ENCODE assay signal across 15 mouse cellular contexts in the genomic region with DNA sequence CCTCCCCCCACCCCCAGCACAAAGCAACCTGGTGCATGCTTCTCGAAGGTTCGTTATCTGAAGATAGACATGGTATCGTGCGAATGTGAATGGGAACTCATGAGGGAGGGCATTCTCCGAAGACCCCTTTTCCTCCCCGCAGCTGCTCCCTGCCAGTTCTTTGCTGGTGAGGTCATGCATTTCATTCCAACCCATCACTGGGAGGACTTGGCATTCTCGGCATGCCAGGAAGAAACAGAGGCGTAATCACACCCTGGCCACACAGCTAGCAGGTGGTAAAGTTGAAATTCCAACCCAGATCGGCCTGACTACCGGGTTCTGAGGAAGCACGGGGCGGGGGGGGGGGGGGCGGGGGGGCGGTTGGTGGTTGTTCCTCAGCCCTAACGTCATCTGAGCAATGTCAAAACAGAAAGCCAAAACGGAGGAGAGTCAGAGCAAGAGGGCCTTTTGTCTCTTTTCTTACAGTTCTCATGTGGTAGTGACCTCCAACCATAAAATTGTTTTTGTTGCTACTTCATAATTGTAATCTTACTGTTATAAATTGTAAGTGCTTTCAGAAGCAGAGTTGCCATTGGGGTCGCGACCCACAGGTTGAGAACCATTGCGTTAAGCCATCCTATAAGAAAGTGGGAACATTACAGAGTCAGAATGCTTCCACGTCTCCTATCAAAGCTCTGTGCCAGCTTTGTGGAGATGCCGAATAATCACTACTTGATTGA. TPM values are rescaled to one million over a fixed set of nuclear protein-coding genes. Genes with fewer than 3 reads are reported as not detected.
DNase-seq lines count a peak whose midpoint lies in the region; ATAC-seq and TF ChIP-seq lines count a peak whose summit lies in the region.
"Had no signal": no experiment of that assay in that cellular context is flagged by ENCODE, and none has a peak within 500 bp of the region (broad histone marks: within the 10 kb centered on the region; RNA-seq: fewer than 3 reads in every experiment).

No protein-coding gene starts in this region.

- no peaks in the 10 kb centered on the region for H3K9me3 ChIP-seq in heart, embryonic 12.5 days (replicated peaks)
- no peaks in the 10 kb centered on the region for H3K9me3 ChIP-seq in limb, embryonic 13.5 days
- no peaks in the 10 kb centered on the region for H3K9me3 ChIP-seq in limb, embryonic 10.5 days (replicated peaks)
- no peaks in the 10 kb centered on the region for H3K9me3 ChIP-seq in limb, embryonic 14.5 days (ENCODE audit: control insufficient read depth, low read length)
- H3K9me3 ChIP-seq in intestine, embryonic 16.5 days (ENCODE audit: control insufficient read depth, low read length): no peaks in the 10 kb centered on the region
- H3K9me3 ChIP-seq: embryonic facial prominence, embryonic 12.5 days; forebrain, embryonic 15.5 days; hindbrain, embryonic 15.5 days; midbrain, embryonic 13.5 days had no signal

- no peak overlapping the region for H3K9ac ChIP-seq in heart, embryonic 12.5 days
- no peak overlapping the region for H3K9ac ChIP-seq in heart, adult 2 months (ENCODE audit: low read depth, low read length)
- no peak overlapping the region for H3K9ac ChIP-seq in limb, embryonic 13.5 days
- H3K9ac ChIP-seq in limb, embryonic 14.5 days (ENCODE audit: low read depth, low read length, severe bottlenecking): no peak overlapping the region
- H3K9ac ChIP-seq in intestine, embryonic 16.5 days (ENCODE audit: low read depth, low read length): no peak overlapping the region
- H3K9ac ChIP-seq: embryonic facial prominence, embryonic 12.5 days; forebrain, embryonic 15.5 days; hindbrain, embryonic 15.5 days; liver, postnatal 0 days; midbrain, embryonic 13.5 days had no signal

- H3K27ac ChIP-seq in heart, embryonic 12.5 days (ENCODE audit: poor library complexity, severe bottlenecking): 0 out of 2 replicates have a peak overlapping the region, but pooled peaks have one; percentile 24
- no peak overlapping the region for H3K27ac ChIP-seq in heart, adult 2 months
- H3K27ac ChIP-seq in limb, embryonic 13.5 days: no peak overlapping the region
- no peak overlapping the region for H3K27ac ChIP-seq in limb, embryonic 10.5 days
- no peak overlapping the region for H3K27ac ChIP-seq in limb, embryonic 14.5 days (replicated peaks; ENCODE audit: low read depth, low read length)
- H3K27ac ChIP-seq in intestine, embryonic 16.5 days (ENCODE audit: low read length): no peak overlapping the region
- H3K27ac ChIP-seq: embryonic facial prominence, embryonic 12.5 days; forebrain, embryonic 15.5 days; hindbrain, embryonic 15.5 days; midbrain, embryonic 13.5 days had no signal

- ATAC-seq in heart, embryonic 12.5 days (ENCODE audit: insufficient number of reproducible peaks, low FRiP score): no peak
- peak; percentile 41; the same call in 1 of the 2 replicates for ATAC-seq in limb, embryonic 13.5 days (ENCODE audit: low FRiP score, low read depth)
- peak; percentile 41 for ATAC-seq in limb, embryonic 14.5 days (ENCODE audit: low FRiP score, low read depth)
- ATAC-seq in intestine, embryonic 16.5 days: no peak
- ATAC-seq: forebrain, embryonic 15.5 days; liver, postnatal 0 days; midbrain, embryonic 13.5 days had no signal

- H3K4me1 ChIP-seq in heart, embryonic 12.5 days (replicated peaks): peaks cover 32% of the 10 kb centered on the region
- H3K4me1 ChIP-seq in heart, adult 2 months (ENCODE audit: control insufficient read depth, insufficient read depth, low read length): peaks cover 5% of the 10 kb centered on the region
- H3K4me1 ChIP-seq in limb, embryonic 13.5 days: peaks cover 10% of the 10 kb centered on the region
- peaks cover 7% of the 10 kb centered on the region for H3K4me1 ChIP-seq in limb, embryonic 10.5 days
- H3K4me1 ChIP-seq in limb, embryonic 14.5 days (ENCODE audit: control insufficient read depth, insufficient read depth, low read length): peaks cover 7% of the 10 kb centered on the region
- peaks cover 7% of the 10 kb centered on the region for H3K4me1 ChIP-seq in intestine, embryonic 16.5 days (ENCODE audit: control insufficient read depth, insufficient read depth, low read length)

- H3K27me3 ChIP-seq in heart, embryonic 12.5 days (replicated peaks): peaks cover 3% of the 10 kb centered on the region; the same call in 1 of the 2 replicates
- H3K27me3 ChIP-seq in heart, adult 2 months (ENCODE audit: control insufficient read depth, insufficient read depth, low read length): no peaks in the 10 kb centered on the region
- H3K27me3 ChIP-seq in limb, embryonic 13.5 days: 0 out of 2 replicates have a peak, but pooled peaks cover 3% of the 10 kb centered on the region
- no peaks in the 10 kb centered on the region for H3K27me3 ChIP-seq in limb, embryonic 10.5 days (ENCODE audit: low read depth, poor library complexity, severe bottlenecking)
- no peaks in the 10 kb centered on the region for H3K27me3 ChIP-seq in limb, embryonic 14.5 days (ENCODE audit: control insufficient read depth, insufficient read depth, low read length)
- H3K27me3 ChIP-seq in intestine, embryonic 16.5 days (replicated peaks; ENCODE audit: control insufficient read depth, insufficient read depth, low read length): no peaks in the 10 kb centered on the region
- H3K27me3 ChIP-seq: embryonic facial prominence, embryonic 12.5 days; forebrain, embryonic 15.5 days; hindbrain, embryonic 15.5 days; midbrain, embryonic 13.5 days had no signal

- WGBS in heart, embryonic 12.5 days: 25% methylated on average over 17 of the region's 21 CpGs
- WGBS in heart, adult 2 months: 24% methylated on average over 21 of the region's 21 CpGs
- WGBS in limb, embryonic 13.5 days: 46% methylated on average over 20 of the region's 21 CpGs
- WGBS in limb, embryonic 10.5 days: 47% methylated on average over 21 of the region's 21 CpGs
- 40% methylated on average over 19 of the region's 21 CpGs for WGBS in limb, embryonic 14.5 days
- 33% methylated on average over 21 of the region's 21 CpGs for WGBS in intestine, embryonic 16.5 days

- peaks cover 35% of the 10 kb centered on the region for H3K36me3 ChIP-seq in heart, embryonic 12.5 days
- no peaks in the 10 kb centered on the region for H3K36me3 ChIP-seq in heart, adult 2 months (ENCODE audit: control insufficient read depth, insufficient read depth, low read length)
- peaks cover 34% of the 10 kb centered on the region for H3K36me3 ChIP-seq in limb, embryonic 13.5 days
- H3K36me3 ChIP-seq in limb, embryonic 10.5 days: peaks cover 36% of the 10 kb centered on the region
- peaks cover 26% of the 10 kb centered on the region for H3K36me3 ChIP-seq in limb, embryonic 14.5 days (ENCODE audit: control insufficient read depth, insufficient read depth, low read length)
- H3K36me3 ChIP-seq in intestine, embryonic 16.5 days (ENCODE audit: control insufficient read depth, insufficient read depth, low read length): 0 out of 2 replicates have a peak, but pooled peaks cover 4% of the 10 kb centered on the region

- TF ChIP-seq EP300 in heart, adult 2 months (IDR thresholded peaks at IDR 0.05; ENCODE audit: insufficient read depth, low read depth, low read length): no peak

- H3K79me2 ChIP-seq in heart, adult 2 months (replicated peaks; ENCODE audit: control insufficient read depth, insufficient read depth, low read length): no peaks in the 10 kb centered on the region

- intact Hi-C loops in heart, adult 2 months (cut with DNase I): no loop called here

- TF ChIP-seq POLR2A in heart, adult 2 months (IDR thresholded peaks at IDR 0.05; ENCODE audit: insufficient read depth, low read depth, low read length): no peak
- TF ChIP-seq POLR2A in limb, embryonic 14.5 days (IDR thresholded peaks at IDR 0.05; ENCODE audit: borderline replicate concordance, extremely low read depth, insufficient read depth, insufficient read length): no peak

- no peak overlapping the region for H3K4me3 ChIP-seq in heart, embryonic 12.5 days
- no peak overlapping the region for H3K4me3 ChIP-seq in heart, adult 2 months
- no peak overlapping the region for H3K4me3 ChIP-seq in limb, embryonic 13.5 days
- no peak overlapping the region for H3K4me3 ChIP-seq in limb, embryonic 10.5 days
- H3K4me3 ChIP-seq in limb, embryonic 14.5 days (replicated peaks; ENCODE audit: low read length): no peak overlapping the region
- H3K4me3 ChIP-seq in intestine, embryonic 16.5 days (ENCODE audit: low read length): no peak overlapping the region
- H3K4me3 ChIP-seq: embryonic facial prominence, embryonic 12.5 days; forebrain, embryonic 15.5 days; hindbrain, embryonic 15.5 days; midbrain, embryonic 13.5 days had no signal

- no peak for TF ChIP-seq CTCF in heart, adult 2 months (IDR thresholded peaks at IDR 0.05)

- no peak for DNase-seq in heart, adult 2 months
- no peak for DNase-seq in limb, embryonic 10.5 days (ENCODE audit: low spot score)
- DNase-seq in R1 (ENCODE audit: low read depth, low spot score): peak; percentile 55
- peak; percentile 44 for DNase-seq in limb, embryonic 14.5 days (ENCODE audit: low spot score)
- DNase-seq: adrenal gland, postnatal 36 days; cerebellum, adult 11 months; left cerebral cortex, postnatal 4 days; liver, postnatal 0 days had no signal

- peak overlapping the region; percentile 54 for H3K4me2 ChIP-seq in heart, embryonic 12.5 days
- H3K4me2 ChIP-seq in limb, embryonic 13.5 days (replicated peaks): no peak overlapping the region
- H3K4me2 ChIP-seq in limb, embryonic 14.5 days (replicated peaks; ENCODE audit: low read depth, low read length, severe bottlenecking): no peak overlapping the region
- no peak overlapping the region for H3K4me2 ChIP-seq in intestine, embryonic 16.5 days (ENCODE audit: low read depth, low read length)
- H3K4me2 ChIP-seq: embryonic facial prominence, embryonic 12.5 days; forebrain, embryonic 15.5 days; hindbrain, embryonic 15.5 days; midbrain, embryonic 13.5 days had no signal

RNA-seq across cellular contexts. Expression of a gene that starts 4.0 kb away (rescaled TPM):
- polyA plus RNA-seq in heart, embryonic 12.5 days (2016; fragmentation: Nextera tagmentation; extraction: Ambion mirVana): 176 and 193 TPM in 2 replicates
- 10 to 100 TPM; 60.9 to 67.2 TPM for total RNA-seq in heart, adult 2 months (2021)
- polyA plus RNA-seq in heart, adult 2 months (2012; rRNA removed): 143 and 187 TPM in 2 replicates
- polyA plus RNA-seq in limb, embryonic 13.5 days (2015; fragmentation: Nextera tagmentation; extraction: Ambion mirVana): 161 and 174 TPM in 2 replicates
- 104 and 107 TPM in 2 replicates for polyA plus RNA-seq in limb, embryonic 10.5 days (2016; fragmentation: Nextera tagmentation; extraction: Ambion mirVana)
- polyA plus RNA-seq in limb, embryonic 14.5 days (2012; rRNA removed): 167 and 183 TPM in 2 replicates
- 203 and 228 TPM in 2 replicates for polyA plus RNA-seq in limb, embryonic 14.5 days (2014; fragmentation: Nextera tagmentation; extraction: Ambion mirVana)
- 311 and 334 TPM in 2 replicates for polyA plus RNA-seq in intestine, embryonic 16.5 days (2015; fragmentation: Nextera tagmentation; extraction: Ambion mirVana)

RNA-seq across cellular contexts. Expression of a gene that starts 56.4 kb away (rescaled TPM):
- polyA plus RNA-seq in heart, embryonic 12.5 days (2016; fragmentation: Nextera tagmentation; extraction: Ambion mirVana): 5.4 and 7.0 TPM in 2 replicates
- 10 to 100 TPM; 63.5 to 72.9 TPM for total RNA-seq in heart, adult 2 months (2021)
- polyA plus RNA-seq in heart, adult 2 months (2012; rRNA removed): 6.1 and 10.7 TPM in 2 replicates
- polyA plus RNA-seq in limb, embryonic 13.5 days (2015; fragmentation: Nextera tagmentation; extraction: Ambion mirVana): 5.6 and 8.3 TPM in 2 replicates
- polyA plus RNA-seq in limb, embryonic 10.5 days (2016; fragmentation: Nextera tagmentation; extraction: Ambion mirVana): 1.7 and 2.9 TPM in 2 replicates
- 4.9 and 5.0 TPM in 2 replicates for polyA plus RNA-seq in limb, embryonic 14.5 days (2012; rRNA removed)
- polyA plus RNA-seq in limb, embryonic 14.5 days (2014; fragmentation: Nextera tagmentation; extraction: Ambion mirVana): 5.9 and 6.5 TPM in 2 replicates
- polyA plus RNA-seq in intestine, embryonic 16.5 days (2015; fragmentation: Nextera tagmentation; extraction: Ambion mirVana): 8.1 and 9.4 TPM in 2 replicates

Comparison
In these comparisons a context has a peak if more than half of its experiments do, and no peak if none do; other contexts are left out.
1. DNase-seq: peak in R1 (single experiment) and limb, embryonic 14.5 days (single experiment); none in heart, adult 2 months (0 of 2) and limb, embryonic 10.5 days (single experiment).
2. ATAC-seq: peak in limb, embryonic 13.5 days (single experiment) and limb, embryonic 14.5 days (single experiment); none in heart, embryonic 12.5 days (single experiment) and intestine, embryonic 16.5 days (single experiment).